Mouse (Mus musculus): ENCODE measurements around the gene Rars2. TPM values are rescaled to one million over a fixed set of nuclear protein-coding genes. Genes with fewer than 3 reads are reported as not detected.

Gene Rars2
- polyA plus RNA-seq, 1 experiment = 61.7 TPM

DNA sequence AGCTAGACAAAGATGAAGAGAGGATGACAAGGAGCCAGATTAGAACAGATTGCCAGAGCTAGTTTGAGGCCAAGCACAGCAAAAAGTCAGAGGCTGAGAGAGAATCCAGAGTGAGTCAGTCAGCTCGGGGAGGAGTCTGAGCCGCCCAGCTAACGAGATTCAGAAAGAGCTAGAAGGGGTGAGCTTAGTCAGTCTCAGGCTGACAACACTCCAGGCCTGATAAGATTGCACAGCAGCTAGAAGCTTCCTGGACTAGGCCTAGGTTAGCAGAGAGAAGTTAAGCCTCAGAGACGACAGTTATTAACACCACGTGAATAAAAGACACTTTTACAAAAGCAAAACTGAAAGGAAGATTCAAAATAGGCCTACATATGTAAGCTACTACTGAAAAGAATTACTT, 53.2 kb downstream of the Rars2 start:
- H3K36me3 ChIP-seq (ENCODE audit: control insufficient read depth, insufficient read depth, low read length, poor library complexity, severe bottlenecking) = peaks cover 18% of the 10 kb centered on the region
- no peaks in the 10 kb centered on the region for H3K4me1 ChIP-seq (ENCODE audit: control insufficient read depth, insufficient read depth, low read length)
- no peak overlapping the region for H3K27ac ChIP-seq (ENCODE audit: insufficient read depth, low read length)
- no peak overlapping the region for H3K9ac ChIP-seq (ENCODE audit: low read depth, poor library complexity, severe bottlenecking)
- H3K27me3 ChIP-seq (ENCODE audit: control insufficient read depth, insufficient read depth, low read length, poor library complexity, severe bottlenecking) = no peaks in the 10 kb centered on the region
- no peaks in the 10 kb centered on the region for H3K9me3 ChIP-seq (replicated peaks; ENCODE audit: control insufficient read depth, insufficient read depth, low read length, poor library complexity, severe bottlenecking)
- TF ChIP-seq POLR2A (IDR thresholded peaks at IDR 0.05; ENCODE audit: insufficient read depth, low read length) (no peak), CTCF (IDR thresholded peaks at IDR 0.05; ENCODE audit: low read depth, low read length) (no peak), EP300 (IDR thresholded peaks at IDR 0.05; ENCODE audit: insufficient read depth, low read depth, low read length) (no peak)
- H3K4me3 ChIP-seq (ENCODE audit: low read depth, low read length) = no peak overlapping the region

DNA sequence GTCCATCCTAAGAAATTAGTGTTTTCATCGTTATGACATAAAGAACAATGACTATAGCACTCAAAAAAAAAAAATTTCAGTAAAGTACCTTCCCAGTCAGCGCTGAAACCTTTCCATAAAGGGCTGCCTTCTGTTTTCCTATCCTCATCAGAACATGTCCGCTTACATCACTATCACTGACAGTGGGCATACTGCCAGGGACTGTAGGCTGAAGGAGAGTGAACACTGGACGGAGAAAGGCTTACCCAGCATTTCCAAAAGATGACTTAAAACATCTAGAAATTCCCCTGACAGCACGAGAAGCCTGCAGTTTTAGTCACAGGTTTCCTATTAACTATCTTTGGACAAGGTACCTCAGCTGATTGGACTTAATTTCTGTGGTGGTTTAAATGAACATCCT, 59.0 kb downstream of the Rars2 start:
- Histone ChIP-seq H3K4me1 (ENCODE audit: control insufficient read depth, insufficient read depth, low read length) (no peaks in the 10 kb centered on the region), H3K36me3 (ENCODE audit: control insufficient read depth, insufficient read depth, low read length, poor library complexity, severe bottlenecking) (peaks cover 6% of the 10 kb centered on the region; the same call in 1 of the 2 replicates), H3K9me3 (replicated peaks; ENCODE audit: control insufficient read depth, insufficient read depth, low read length, poor library complexity, severe bottlenecking) (no peaks in the 10 kb centered on the region), H3K27ac (ENCODE audit: insufficient read depth, low read length) (no peak overlapping the region), H3K9ac (ENCODE audit: low read depth, poor library complexity, severe bottlenecking) (no peak overlapping the region), H3K4me3 (ENCODE audit: low read depth, low read length) (no peak overlapping the region), H3K27me3 (ENCODE audit: control insufficient read depth, insufficient read depth, low read length, poor library complexity, severe bottlenecking) (no peaks in the 10 kb centered on the region)
- TF ChIP-seq CTCF (IDR thresholded peaks at IDR 0.05; ENCODE audit: low read depth, low read length) (no peak), EP300 (IDR thresholded peaks at IDR 0.05; ENCODE audit: insufficient read depth, low read depth, low read length) (no peak), POLR2A (IDR thresholded peaks at IDR 0.05; ENCODE audit: insufficient read depth, low read length) (no peak)

DNA sequence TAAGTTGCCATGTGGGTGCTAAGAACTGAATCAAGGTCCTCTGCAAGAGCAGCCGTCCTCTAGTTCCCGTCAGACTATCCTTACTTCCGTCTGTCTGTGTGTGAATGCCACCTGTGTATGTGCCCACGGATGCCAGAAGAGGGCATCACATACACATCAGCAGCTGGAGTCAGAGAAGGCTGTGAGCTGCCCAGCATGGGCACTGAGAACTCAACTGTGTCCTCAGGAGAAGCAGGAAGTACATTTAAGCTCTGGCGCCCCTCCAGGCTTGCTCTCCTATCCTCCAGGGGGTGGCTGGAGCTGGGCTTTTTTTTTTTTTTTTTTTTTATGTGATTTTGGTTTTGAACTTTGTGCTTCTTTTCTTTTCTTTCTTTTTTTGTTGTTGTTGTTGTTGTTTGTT, 65.8 kb downstream of the Rars2 start:
- H3K9ac ChIP-seq (ENCODE audit: low read depth, poor library complexity, severe bottlenecking) = no peak overlapping the region
- no peak overlapping the region for H3K27ac ChIP-seq (ENCODE audit: insufficient read depth, low read length)
- no peaks in the 10 kb centered on the region for H3K4me1 ChIP-seq (ENCODE audit: control insufficient read depth, insufficient read depth, low read length)
- H3K27me3 ChIP-seq (ENCODE audit: control insufficient read depth, insufficient read depth, low read length, poor library complexity, severe bottlenecking) = no peaks in the 10 kb centered on the region
- TF ChIP-seq POLR2A (IDR thresholded peaks at IDR 0.05; ENCODE audit: insufficient read depth, low read length) = no peak
- TF ChIP-seq CTCF (IDR thresholded peaks at IDR 0.05; ENCODE audit: low read depth, low read length) = peak; percentile 16
- no peak overlapping the region for H3K4me3 ChIP-seq (ENCODE audit: low read depth, low read length)
- peaks cover 2% of the 10 kb centered on the region for H3K36me3 ChIP-seq (ENCODE audit: control insufficient read depth, insufficient read depth, low read length, poor library complexity, severe bottlenecking)
- H3K9me3 ChIP-seq (replicated peaks; ENCODE audit: control insufficient read depth, insufficient read depth, low read length, poor library complexity, severe bottlenecking) = no peaks in the 10 kb centered on the region

- Histone ChIP-seq H3K27me3 (ENCODE audit: control insufficient read depth, insufficient read depth, low read length, poor library complexity, severe bottlenecking) (no peaks in the 10 kb centered on the region), H3K4me3 (ENCODE audit: low read depth, low read length) (peak within 1 kb of the TSS; percentile 52), H3K27ac (ENCODE audit: insufficient read depth, low read length) (0 out of 2 replicates have a peak within 1 kb of the TSS, but pooled peaks have one; percentile 10), H3K9ac (ENCODE audit: low read depth, poor library complexity, severe bottlenecking) (peak within 1 kb of the TSS; percentile 96), H3K4me1 (ENCODE audit: control insufficient read depth, insufficient read depth, low read length) (no peaks in the 10 kb centered on the region), H3K9me3 (replicated peaks; ENCODE audit: control insufficient read depth, insufficient read depth, low read length, poor library complexity, severe bottlenecking) (no peaks in the 10 kb centered on the region), H3K36me3 (ENCODE audit: control insufficient read depth, insufficient read depth, low read length, poor library complexity, severe bottlenecking) (peaks cover 1% of the 10 kb centered on the region; the same call in 1 of the 2 replicates)
- TF ChIP-seq CTCF (IDR thresholded peaks at IDR 0.05; ENCODE audit: low read depth, low read length) (no peak), EP300 (IDR thresholded peaks at IDR 0.05; ENCODE audit: insufficient read depth, low read depth, low read length) (no peak), POLR2A (IDR thresholded peaks at IDR 0.05; ENCODE audit: insufficient read depth, low read length) (no peak)
Measured at GRCm38 (mm10) chr4:34686874-34687567, 72.3 kb downstream of the Rars2 start, which contains the start of gene Slc35a1. Gene Slc35a1 (minus strand): TSS chr4:34687438.

GRCm38 (mm10) chr4:34688021-34688420, 73.3 kb downstream of the Rars2 start:
- H3K9me3 ChIP-seq (replicated peaks; ENCODE audit: control insufficient read depth, insufficient read depth, low read length, poor library complexity, severe bottlenecking) = no peaks in the 10 kb centered on the region
- H3K27me3 ChIP-seq (ENCODE audit: control insufficient read depth, insufficient read depth, low read length, poor library complexity, severe bottlenecking) = no peaks in the 10 kb centered on the region
- peak overlapping the region; percentile 96 for H3K9ac ChIP-seq (ENCODE audit: low read depth, poor library complexity, severe bottlenecking)
- no peak overlapping the region for H3K4me3 ChIP-seq (ENCODE audit: low read depth, low read length)
- H3K4me1 ChIP-seq (ENCODE audit: control insufficient read depth, insufficient read depth, low read length) = no peaks in the 10 kb centered on the region
- no peaks in the 10 kb centered on the region; the same call in 1 of the 2 replicates for H3K36me3 ChIP-seq (ENCODE audit: control insufficient read depth, insufficient read depth, low read length, poor library complexity, severe bottlenecking)
- no peak for TF ChIP-seq EP300 (IDR thresholded peaks at IDR 0.05; ENCODE audit: insufficient read depth, low read depth, low read length)
- TF ChIP-seq POLR2A (IDR thresholded peaks at IDR 0.05; ENCODE audit: insufficient read depth, low read length) = no peak
- no peak overlapping the region for H3K27ac ChIP-seq (ENCODE audit: insufficient read depth, low read length)

- no peaks in the 10 kb centered on the region for H3K36me3 ChIP-seq (ENCODE audit: control insufficient read depth, insufficient read depth, low read length, poor library complexity, severe bottlenecking)
- TF ChIP-seq POLR2A (IDR thresholded peaks at IDR 0.05; ENCODE audit: insufficient read depth, low read length) (no peak), EP300 (IDR thresholded peaks at IDR 0.05; ENCODE audit: insufficient read depth, low read depth, low read length) (no peak), CTCF (IDR thresholded peaks at IDR 0.05; ENCODE audit: low read depth, low read length) (peak; percentile 90)
Measured at GRCm38 (mm10) chr4:34701528-34701927, 86.8 kb downstream of the Rars2 start.

More at GRCm38 (mm10) chr4:34701528-34701927, 86.8 kb downstream of the Rars2 start:
- Histone ChIP-seq H3K4me1 (ENCODE audit: control insufficient read depth, insufficient read depth, low read length) (no peaks in the 10 kb centered on the region), H3K9me3 (replicated peaks; ENCODE audit: control insufficient read depth, insufficient read depth, low read length, poor library complexity, severe bottlenecking) (no peaks in the 10 kb centered on the region), H3K4me3 (ENCODE audit: low read depth, low read length) (no peak overlapping the region), H3K27me3 (ENCODE audit: control insufficient read depth, insufficient read depth, low read length, poor library complexity, severe bottlenecking) (no peaks in the 10 kb centered on the region), H3K27ac (ENCODE audit: insufficient read depth, low read length) (no peak overlapping the region), H3K9ac (ENCODE audit: low read depth, poor library complexity, severe bottlenecking) (no peak overlapping the region)
